Mouse (Mus musculus): Measurements from ENCODE around the gene Rwdd4a. TPM values are rescaled to one million over a fixed set of nuclear protein-coding genes. Genes with fewer than 3 reads are reported as not detected.

Rwdd4a gene
- total RNA-seq, 2 experiments from 2014 or later, result 31.4 to 34.1 TPM

DNA sequence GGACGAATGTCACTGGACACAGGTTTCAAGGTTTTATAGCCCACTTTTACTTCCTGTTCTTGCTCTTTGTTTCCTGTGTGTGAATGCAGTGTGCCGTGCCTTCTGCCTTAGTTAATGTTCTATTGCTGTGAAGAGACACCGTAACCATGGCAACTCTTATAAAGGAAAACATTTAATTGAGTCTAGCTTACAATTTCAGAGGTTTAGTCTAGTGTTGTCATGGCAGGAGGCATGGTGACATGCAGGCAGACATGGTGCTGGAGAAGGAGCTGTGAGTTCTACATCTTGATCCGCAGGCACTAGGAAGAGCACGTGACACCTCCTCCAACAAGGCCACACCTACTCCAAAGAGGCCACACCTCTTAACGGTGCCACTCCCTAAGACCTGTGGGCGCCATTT, 48.0 kb downstream of the Rwdd4a start:
- no peak for DNase-seq (ENCODE audit: low spot score in 2 of 2)

GRCm38 (mm10) chr8:47588616-47589015, 55.2 kb downstream of the Rwdd4a start:
- no peak for DNase-seq (ENCODE audit: low spot score in 2 of 2)

GRCm38 (mm10) chr8:47590400-47590799, 56.9 kb downstream of the Rwdd4a start:
- DNase-seq (ENCODE audit: low spot score in 2 of 2), result no peak

- DNase-seq (ENCODE audit: low spot score in 2 of 2), result peak in 1 of 2 experiments; percentile 26
Measured at GRCm38 (mm10) chr8:47600664-47601063, 67.2 kb downstream of the Rwdd4a start.

Small RNAs within 50 kb of the gene (microRNA-seq; reads per million reads assigned to microRNA genes)
- not detected for gene Gm27409

Other genes starting within 250 kb of the Rwdd4a start
- gene Stox2, start 87.3 kb upstream of the Rwdd4a start, total RNA-seq (2021), result 10 to 100 TPM; 15.8 to 16.8 TPM
- 10 to 100 TPM; 22.5 to 25.7 TPM for gene Trappc11, start 194 bp upstream of the Rwdd4a start, total RNA-seq (2021)
- 10 to 100 TPM; 32.3 to 36.0 TPM for gene Ing2, start 141.9 kb downstream of the Rwdd4a start, total RNA-seq (2021)
- gene Cdkn2aip, start 180.3 kb downstream of the Rwdd4a start, total RNA-seq (2021), result 1 to 10 TPM; 6.5 to 8.9 TPM

Data from gastrocnemius, postnatal 4 days (tissue).